Mouse (Mus musculus): ENCODE data around the gene Gns.

DNA sequence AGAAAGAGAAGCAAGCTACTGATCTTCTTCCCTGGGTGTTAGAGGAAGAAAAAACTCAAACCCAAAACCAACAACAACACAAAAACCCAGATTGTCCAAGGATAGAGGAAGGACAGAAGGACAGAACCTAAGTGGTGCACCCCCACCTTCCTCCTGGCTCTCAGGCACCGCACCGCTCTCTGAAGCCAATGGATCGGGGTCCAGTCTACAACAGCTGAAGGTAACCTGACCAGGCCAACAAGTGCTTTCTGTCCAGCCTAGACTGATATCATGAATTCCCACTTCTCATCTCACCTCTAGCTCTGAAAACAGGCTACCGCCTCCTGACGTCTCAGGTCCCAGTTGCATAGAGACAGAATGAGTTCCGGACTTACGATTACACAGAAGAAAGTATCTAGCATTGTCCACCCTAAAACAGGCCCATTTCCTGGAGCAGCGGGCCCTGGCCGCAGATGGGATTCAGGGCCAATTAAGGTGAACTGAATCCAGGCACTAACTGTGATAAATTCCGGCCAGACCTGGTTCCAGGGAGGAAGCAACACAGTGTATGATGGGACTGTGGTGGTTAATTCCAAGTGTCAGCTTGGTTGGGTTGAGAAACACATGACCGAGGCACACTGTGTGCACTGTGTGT, 56.9 kb downstream of the Gns start:
- TF ChIP-seq FLI1 (IDR thresholded peaks at IDR 0.05; ENCODE audit: low read length) = no peak
- TF ChIP-seq GATA1 (IDR thresholded peaks at IDR 0.05; ENCODE audit: borderline replicate concordance, low read length) = no peak

Measured in megakaryocyte, embryonic 14.5 days (primary cell).